Mouse (Mus musculus): Measurements from ENCODE around the gene Kif19a. TPM values are rescaled to one million over a fixed set of nuclear protein-coding genes. Genes with fewer than 3 reads are reported as not detected.

Kif19a gene
- polyA plus RNA-seq, 1 experiment, result not detected

GRCm38 (mm10) chr11:114810344-114810743, 45.2 kb downstream of the Kif19a start:
- H3K4me1 ChIP-seq (ENCODE audit: control insufficient read depth), result no peaks in the 10 kb centered on the region
- no peaks in the 10 kb centered on the region for H3K36me3 ChIP-seq (ENCODE audit: control insufficient read depth)
- H3K4me3 ChIP-seq (replicated peaks), result no peak overlapping the region
- no peaks in the 10 kb centered on the region for H3K9me3 ChIP-seq (ENCODE audit: control insufficient read depth, low read length)
- TF ChIP-seq TAL1 (IDR thresholded peaks at IDR 0.05; ENCODE audit: low read length) (no peak), GATA1 (IDR thresholded peaks at IDR 0.05; ENCODE audit: low read length) (no peak)
- no peaks in the 10 kb centered on the region for H3K27me3 ChIP-seq (ENCODE audit: control insufficient read depth)

GRCm38 (mm10) chr11:114812731-114813240, 47.6 kb downstream of the Kif19a start:
- H3K27me3 ChIP-seq (ENCODE audit: control insufficient read depth), result no peaks in the 10 kb centered on the region
- H3K36me3 ChIP-seq (ENCODE audit: control insufficient read depth), result no peaks in the 10 kb centered on the region
- H3K4me3 ChIP-seq (replicated peaks), result no peak overlapping the region
- no peaks in the 10 kb centered on the region for H3K9me3 ChIP-seq (ENCODE audit: control insufficient read depth, low read length)
- H3K4me1 ChIP-seq (ENCODE audit: control insufficient read depth), result no peaks in the 10 kb centered on the region
- no peak for TF ChIP-seq GATA1 (IDR thresholded peaks at IDR 0.05; ENCODE audit: low read length)
- no peak for TF ChIP-seq TAL1 (IDR thresholded peaks at IDR 0.05; ENCODE audit: low read length)

- Histone ChIP-seq H3K9me3 (ENCODE audit: control insufficient read depth, low read length) (no peaks in the 10 kb centered on the region), H3K36me3 (ENCODE audit: control insufficient read depth) (no peaks in the 10 kb centered on the region), H3K4me1 (ENCODE audit: control insufficient read depth) (no peaks in the 10 kb centered on the region), H3K27me3 (ENCODE audit: control insufficient read depth) (no peaks in the 10 kb centered on the region), H3K4me3 (replicated peaks) (no peak overlapping the region)
- TF ChIP-seq GATA1 (IDR thresholded peaks at IDR 0.05; ENCODE audit: low read length) (no peak), TAL1 (IDR thresholded peaks at IDR 0.05; ENCODE audit: low read length) (no peak)
These were observed 49.8 kb downstream of the Kif19a start for GRCm38 (mm10) chr11:114814873-114815592.

DNA sequence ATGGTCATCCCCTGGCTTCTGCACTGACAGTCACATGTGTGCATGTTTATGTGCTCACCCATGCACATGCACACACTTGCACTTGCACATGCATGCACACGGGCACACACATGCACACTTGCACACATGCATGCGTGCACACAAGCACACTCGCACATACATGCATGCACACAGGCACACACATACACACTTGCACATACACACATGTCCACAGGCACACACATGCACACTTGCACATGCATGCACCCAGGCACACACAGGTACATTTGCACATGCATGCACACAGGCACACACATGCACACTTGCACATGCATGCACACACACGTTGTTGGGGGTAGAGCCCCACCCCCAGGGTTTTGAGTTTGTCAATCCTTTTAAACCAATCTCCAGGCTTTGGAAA, 51.7 kb downstream of the Kif19a start:
- Histone ChIP-seq H3K27me3 (ENCODE audit: control insufficient read depth) (no peaks in the 10 kb centered on the region), H3K4me3 (replicated peaks) (no peak overlapping the region), H3K9me3 (ENCODE audit: control insufficient read depth, low read length) (no peaks in the 10 kb centered on the region), H3K4me1 (ENCODE audit: control insufficient read depth) (no peaks in the 10 kb centered on the region), H3K36me3 (ENCODE audit: control insufficient read depth) (no peaks in the 10 kb centered on the region)
- TF ChIP-seq TAL1 (IDR thresholded peaks at IDR 0.05; ENCODE audit: low read length) (peak; percentile 12; the same call in 1 of the 3 replicates), GATA1 (IDR thresholded peaks at IDR 0.05; ENCODE audit: low read length) (no peak)

GRCm38 (mm10) chr11:114818185-114818584, 53.0 kb downstream of the Kif19a start:
- Histone ChIP-seq H3K27me3 (ENCODE audit: control insufficient read depth) (no peaks in the 10 kb centered on the region), H3K4me1 (ENCODE audit: control insufficient read depth) (no peaks in the 10 kb centered on the region), H3K9me3 (ENCODE audit: control insufficient read depth, low read length) (no peaks in the 10 kb centered on the region), H3K36me3 (ENCODE audit: control insufficient read depth) (no peaks in the 10 kb centered on the region), H3K4me3 (replicated peaks) (no peak overlapping the region)
- TF ChIP-seq GATA1 (IDR thresholded peaks at IDR 0.05; ENCODE audit: low read length) (no peak), TAL1 (IDR thresholded peaks at IDR 0.05; ENCODE audit: low read length) (no peak)

- Histone ChIP-seq H3K27me3 (ENCODE audit: control insufficient read depth) (no peaks in the 10 kb centered on the region), H3K4me1 (ENCODE audit: control insufficient read depth) (no peaks in the 10 kb centered on the region), H3K36me3 (ENCODE audit: control insufficient read depth) (no peaks in the 10 kb centered on the region), H3K4me3 (replicated peaks) (no peak overlapping the region), H3K9me3 (ENCODE audit: control insufficient read depth, low read length) (no peaks in the 10 kb centered on the region)
- TF ChIP-seq GATA1 (IDR thresholded peaks at IDR 0.05; ENCODE audit: low read length) (no peak), TAL1 (IDR thresholded peaks at IDR 0.05; ENCODE audit: low read length) (no peak)
These were observed 53.9 kb downstream of the Kif19a start for GRCm38 (mm10) chr11:114819110-114819509.

GRCm38 (mm10) chr11:114820444-114820843, 55.3 kb downstream of the Kif19a start:
- Histone ChIP-seq H3K9me3 (ENCODE audit: control insufficient read depth, low read length) (no peaks in the 10 kb centered on the region), H3K27me3 (ENCODE audit: control insufficient read depth) (no peaks in the 10 kb centered on the region), H3K36me3 (ENCODE audit: control insufficient read depth) (no peaks in the 10 kb centered on the region), H3K4me1 (ENCODE audit: control insufficient read depth) (no peaks in the 10 kb centered on the region), H3K4me3 (replicated peaks) (no peak overlapping the region)
- TF ChIP-seq GATA1 (IDR thresholded peaks at IDR 0.05; ENCODE audit: low read length), result no peak
- TF ChIP-seq TAL1 (IDR thresholded peaks at IDR 0.05; ENCODE audit: low read length), result no peak

DNA sequence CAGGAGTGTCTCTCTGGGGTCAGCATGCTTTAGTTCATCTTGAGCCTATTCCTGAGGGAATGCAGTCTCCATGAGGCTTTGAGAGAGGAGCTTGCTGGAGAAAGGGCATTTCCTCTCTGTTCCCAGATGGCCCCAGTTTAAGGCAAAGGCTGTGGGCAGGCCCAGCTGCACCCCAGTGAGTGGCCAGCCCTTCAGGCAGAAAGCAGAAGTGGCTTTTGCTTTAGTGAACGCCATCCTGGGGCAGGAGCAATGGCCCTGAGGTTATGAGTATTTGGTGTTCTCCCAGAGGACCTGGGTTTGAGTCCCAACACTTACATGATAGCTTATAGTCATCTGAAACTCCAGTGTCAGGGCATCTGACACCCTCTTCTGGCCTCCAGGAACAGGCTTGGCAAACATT, 56.1 kb downstream of the Kif19a start:
- H3K36me3 ChIP-seq (ENCODE audit: control insufficient read depth), result no peaks in the 10 kb centered on the region
- no peaks in the 10 kb centered on the region for H3K9me3 ChIP-seq (ENCODE audit: control insufficient read depth, low read length)
- no peak overlapping the region for H3K4me3 ChIP-seq (replicated peaks)
- peaks cover 1% of the 10 kb centered on the region; the same call in 1 of the 2 replicates for H3K4me1 ChIP-seq (ENCODE audit: control insufficient read depth)
- H3K27me3 ChIP-seq (ENCODE audit: control insufficient read depth), result no peaks in the 10 kb centered on the region
- TF ChIP-seq TAL1 (IDR thresholded peaks at IDR 0.05; ENCODE audit: low read length) (no peak), GATA1 (IDR thresholded peaks at IDR 0.05; ENCODE audit: low read length) (no peak)

DNA sequence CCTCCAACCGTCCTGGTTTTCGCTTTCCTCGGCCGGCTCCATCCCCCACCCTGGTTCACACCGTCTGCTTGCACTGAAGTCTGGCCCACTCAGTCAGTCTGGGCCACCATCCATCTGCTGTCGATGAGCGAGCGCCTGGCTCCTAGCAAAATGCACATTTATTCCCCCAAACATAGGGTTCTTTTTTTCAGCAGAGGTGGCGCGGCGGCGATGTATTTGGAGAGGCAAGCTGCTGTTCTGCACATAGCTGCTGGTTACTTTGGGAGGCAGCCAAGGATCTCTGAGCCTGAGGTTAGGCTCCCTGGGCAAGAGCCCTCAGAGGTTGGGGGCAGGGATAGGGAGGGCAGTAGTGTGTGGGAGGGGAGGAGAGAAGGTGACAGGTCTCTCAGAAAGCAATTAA, 57.5 kb downstream of the Kif19a start:
- H3K9me3 ChIP-seq (ENCODE audit: control insufficient read depth, low read length), result no peaks in the 10 kb centered on the region
- H3K4me3 ChIP-seq (replicated peaks), result no peak overlapping the region
- H3K36me3 ChIP-seq (ENCODE audit: control insufficient read depth), result no peaks in the 10 kb centered on the region
- H3K4me1 ChIP-seq (ENCODE audit: control insufficient read depth), result peaks cover 9% of the 10 kb centered on the region
- TF ChIP-seq TAL1 (IDR thresholded peaks at IDR 0.05; ENCODE audit: low read length) (no peak), GATA1 (IDR thresholded peaks at IDR 0.05; ENCODE audit: low read length) (no peak)
- H3K27me3 ChIP-seq (ENCODE audit: control insufficient read depth), result no peaks in the 10 kb centered on the region

All from erythroblast, embryonic 14.5 days (primary cell).